Mouse (Mus musculus) kidney, postnatal 10 days (tissue): Measurements from ENCODE around the gene Cxcr6.

Source experiments
- DNase-seq: peaks from one replicate; pipeline ENCODE4 v3.0.0; 2021; ENCODE audit warnings: mixed read lengths

Cxcr6 gene

GRCm38 (mm10) chr9:123806267-123806666 is at the start of gene Cxcr6:
TSS of gene Cxcr6 (plus strand) at chr9:123806475.
- no peak for DNase-seq

- no peak for DNase-seq
These were observed 49.5 kb upstream of the Cxcr6 start for GRCm38 (mm10) chr9:123756752-123757151.

- no peak for DNase-seq
These were observed 48.9 kb upstream of the Cxcr6 start for GRCm38 (mm10) chr9:123757326-123757725.

GRCm38 (mm10) chr9:123758156-123758555 is 48.1 kb upstream of the Cxcr6 start:
- no peak for DNase-seq

- no peak for DNase-seq
These were observed 47.6 kb upstream of the Cxcr6 start for GRCm38 (mm10) chr9:123758645-123759044.

GRCm38 (mm10) chr9:123760806-123761205 is 45.5 kb upstream of the Cxcr6 start:
- DNase-seq: no peak

GRCm38 (mm10) chr9:123762886-123763285 is 43.4 kb upstream of the Cxcr6 start:
- no peak for DNase-seq

- DNase-seq: no peak
These were observed 42.5 kb upstream of the Cxcr6 start for GRCm38 (mm10) chr9:123763771-123764170.

- DNase-seq: no peak
These were observed 39.3 kb upstream of the Cxcr6 start for GRCm38 (mm10) chr9:123766996-123767395.

- DNase-seq: no peak
These were observed 37.8 kb upstream of the Cxcr6 start for GRCm38 (mm10) chr9:123768443-123768842.

GRCm38 (mm10) chr9:123769532-123769931 is 36.7 kb upstream of the Cxcr6 start:
- no peak for DNase-seq

- peak; percentile 15 for DNase-seq
These were observed 33.0 kb upstream of the Cxcr6 start for GRCm38 (mm10) chr9:123773299-123773698.

- no peak for DNase-seq
These were observed 17.3 kb upstream of the Cxcr6 start for GRCm38 (mm10) chr9:123788855-123789529.

- DNase-seq: peak; percentile 61
These were observed 10.1 kb upstream of the Cxcr6 start for GRCm38 (mm10) chr9:123796174-123796573.

GRCm38 (mm10) chr9:123801527-123801926 is 4.7 kb upstream of the Cxcr6 start:
- no peak for DNase-seq

- DNase-seq: no peak
These were observed 3.9 kb upstream of the Cxcr6 start for GRCm38 (mm10) chr9:123802421-123802820.

- no peak for DNase-seq
These were observed 3.4 kb upstream of the Cxcr6 start for GRCm38 (mm10) chr9:123802896-123803295.

- DNase-seq: no peak
These were observed 1.0 kb upstream of the Cxcr6 start for GRCm38 (mm10) chr9:123805241-123805640.

- no peak for DNase-seq
These were observed 2.3 kb downstream of the Cxcr6 start for GRCm38 (mm10) chr9:123808583-123808982.

GRCm38 (mm10) chr9:123811831-123812230 is 5.6 kb downstream of the Cxcr6 start:
- no peak for DNase-seq

- no peak for DNase-seq
These were observed 8.1 kb downstream of the Cxcr6 start for GRCm38 (mm10) chr9:123814326-123814725.

GRCm38 (mm10) chr9:123814821-123815220 is 8.5 kb downstream of the Cxcr6 start:
- DNase-seq: no peak

GRCm38 (mm10) chr9:123815444-123815843 is 9.2 kb downstream of the Cxcr6 start:
- no peak for DNase-seq

GRCm38 (mm10) chr9:123815996-123816395 is 9.7 kb downstream of the Cxcr6 start:
- DNase-seq: no peak

- DNase-seq: no peak
These were observed 12.3 kb downstream of the Cxcr6 start for GRCm38 (mm10) chr9:123818601-123819000.
